Mouse (Mus musculus) forebrain, embryonic 15.5 days (tissue): ENCODE measurements around the gene Gm5150. TPM values are rescaled to one million over a fixed set of nuclear protein-coding genes. Genes with fewer than 3 reads are reported as not detected.

ENCODE experiments used
- microRNA-seq: library from miRNA; unstranded; fragments of <30 nt; microRNA quantifications from one replicate; pipeline ENCODE4, GENCODE M21; 2016
- polyA plus RNA-seq: library from polyadenylated mRNA; unstranded; fragments of >200 nt; fragmentation: Nextera tagmentation; extraction: Ambion mirVana; gene quantifications from 2 replicates; pipeline ENCODE4 v1.2.1, GENCODE M21; 2015

Gm5150 gene
- polyA plus RNA-seq, 1 experiment from 2014 or later = not detected

Small RNAs within 50 kb of the gene (microRNA-seq; reads per million reads assigned to microRNA genes)
- gene Gm24694 = not detected

Other genes with a start within 250 kb of the Gm5150 start
- not detected in 2 replicates for gene Sirpb1c, start 157.9 kb downstream of the Gm5150 start, polyA plus RNA-seq